Mouse (Mus musculus) ovary, postnatal 10 days (tissue): ENCODE measurements around the gene Lysmd2.
A peak's percentile ranks its signal among the peaks of the same experiment; 100 is the strongest.
"Not testable (repeated sequence)": the region's sequence is repeated elsewhere in the genome, so short reads cannot be mapped to it uniquely, and the experiment has no call there.

Experiments used
- DNase-seq: peaks from one replicate; pipeline ENCODE4 v3.0.0; 2022; ENCODE audit warnings: low spot score

The Lysmd2 gene

GRCm38 (mm10) chr9:75625556-75626307, at the start of gene Lysmd2:
TSS of gene Lysmd2 (plus strand) at chr9:75625741.
- DNase-seq: peak; percentile 68

DNA sequence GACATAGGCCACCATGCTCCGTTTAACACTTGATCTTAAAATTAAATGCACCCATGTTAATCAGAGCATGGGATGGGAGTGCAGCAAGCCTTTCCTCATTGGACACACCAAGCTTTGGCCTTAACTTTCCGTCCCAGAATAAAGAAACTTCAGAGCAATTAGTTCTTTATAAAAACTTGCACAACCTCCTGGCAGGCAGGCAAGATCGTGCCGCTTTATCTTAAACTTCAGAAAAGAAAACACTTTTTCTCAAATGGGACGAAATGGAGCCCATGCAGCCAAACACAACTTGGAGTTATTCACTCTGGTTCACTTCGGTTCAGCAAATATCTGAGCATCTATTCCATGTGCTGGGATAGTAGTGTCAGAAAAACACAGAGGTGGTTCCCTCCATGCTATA, 46.2 kb upstream of the Lysmd2 start:
- no peak for DNase-seq

- DNase-seq: no peak
These were observed 43.7 kb upstream of the Lysmd2 start for GRCm38 (mm10) chr9:75581694-75582350.

GRCm38 (mm10) chr9:75589850-75590790, 35.4 kb upstream of the Lysmd2 start:
- no peak for DNase-seq

DNA sequence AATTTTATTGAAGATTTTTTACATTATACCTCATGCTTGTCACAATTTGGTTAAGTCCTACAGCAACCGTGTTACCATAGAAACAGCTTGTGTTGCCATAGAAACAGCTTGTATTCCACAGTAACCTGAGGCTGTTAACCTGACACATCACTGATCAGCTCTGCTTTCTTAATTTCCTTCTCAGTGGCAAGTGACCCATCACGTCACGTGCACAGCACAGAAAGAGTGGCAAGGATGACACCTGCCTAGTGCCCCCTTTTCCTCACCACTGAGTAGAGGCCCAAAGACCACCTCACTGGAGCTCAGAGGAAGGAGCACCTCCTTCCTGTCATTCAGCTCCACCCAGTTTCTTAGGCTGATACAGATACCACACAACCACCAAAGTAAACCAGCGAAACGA, 32.1 kb upstream of the Lysmd2 start:
- DNase-seq: no peak

DNA sequence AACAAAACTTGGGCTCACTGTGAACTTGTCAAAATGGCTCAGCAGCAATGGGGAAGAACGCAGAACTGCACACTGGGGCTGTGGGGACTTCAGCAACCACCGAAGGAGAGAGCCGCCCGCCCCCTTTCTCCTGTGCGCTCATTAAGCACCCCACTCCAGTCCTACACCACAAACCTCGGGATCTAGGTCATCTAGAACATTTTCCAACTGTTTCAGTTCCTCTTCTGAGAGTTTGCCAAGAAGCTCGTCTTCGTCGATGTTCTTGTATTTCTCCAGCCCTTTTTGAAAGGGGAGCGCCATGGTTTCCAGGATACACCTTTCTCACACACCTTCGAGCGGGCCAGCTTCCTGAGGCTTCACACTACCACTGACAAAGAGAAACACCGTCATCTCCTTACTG, 28.5 kb upstream of the Lysmd2 start:
- DNase-seq: no peak

DNA sequence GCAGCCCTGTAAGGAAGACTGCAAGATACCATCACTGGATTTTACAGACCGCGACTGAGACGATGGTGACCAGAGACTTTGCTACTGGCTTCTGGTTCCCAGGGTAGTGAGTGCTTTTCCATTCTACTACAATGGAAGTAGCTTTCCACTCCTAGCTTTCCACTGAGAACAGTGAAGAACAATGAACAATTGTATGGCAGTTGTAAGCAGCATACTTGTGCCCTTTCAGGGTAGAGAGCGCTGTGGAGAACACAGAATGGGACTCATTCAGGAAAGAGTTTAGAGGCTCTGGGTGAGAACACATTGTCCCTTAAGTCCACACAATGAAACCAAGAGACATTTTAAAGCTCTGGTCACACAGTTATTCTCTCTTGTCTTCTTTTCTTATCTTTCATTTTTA, 27.9 kb upstream of the Lysmd2 start:
- no peak for DNase-seq

GRCm38 (mm10) chr9:75599191-75599841, 26.2 kb upstream of the Lysmd2 start:
- no peak for DNase-seq

- DNase-seq: no peak
These were observed 25.2 kb upstream of the Lysmd2 start for GRCm38 (mm10) chr9:75600166-75600934.

DNA sequence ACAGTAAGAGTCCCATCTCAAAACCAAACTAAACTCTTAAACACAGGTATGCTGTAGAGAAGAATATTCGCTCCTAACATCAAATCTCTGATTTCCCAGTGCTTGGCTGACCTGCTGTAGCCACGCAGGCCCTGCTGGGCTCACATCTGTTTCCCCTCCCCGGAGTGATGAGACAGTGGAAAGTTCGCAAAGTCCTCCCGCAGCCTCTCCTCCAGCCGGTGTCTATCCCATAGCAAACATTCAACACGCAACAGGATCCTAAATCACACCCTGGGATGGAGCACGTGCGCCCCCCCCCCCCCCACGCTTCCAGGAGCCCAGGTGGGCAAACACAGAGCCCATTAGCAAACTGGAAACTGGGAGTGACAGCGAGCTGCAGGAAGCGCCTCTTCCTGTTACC, 24.0 kb upstream of the Lysmd2 start:
- DNase-seq: no peak

DNA sequence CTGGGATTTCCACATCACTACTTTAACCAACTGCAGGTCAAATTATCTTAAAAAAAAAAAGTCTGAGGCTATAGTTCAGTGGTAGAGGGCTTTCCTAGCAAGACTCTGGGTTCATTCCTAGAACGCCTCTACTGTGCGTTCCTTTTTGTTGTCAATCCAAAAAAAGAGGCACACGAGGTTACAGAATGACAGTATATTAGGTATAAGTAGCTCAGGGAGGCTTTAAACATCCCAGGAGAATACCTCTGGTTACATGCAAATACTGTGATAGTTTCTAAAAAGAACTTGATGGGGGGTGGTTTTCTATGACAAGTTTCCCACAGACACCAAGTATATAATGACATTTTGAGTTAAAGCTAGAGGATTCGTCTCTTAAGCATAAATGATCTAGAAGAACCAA, 18.0 kb upstream of the Lysmd2 start:
- no peak for DNase-seq

GRCm38 (mm10) chr9:75609505-75609904, 16.0 kb upstream of the Lysmd2 start:
- no peak for DNase-seq

DNA sequence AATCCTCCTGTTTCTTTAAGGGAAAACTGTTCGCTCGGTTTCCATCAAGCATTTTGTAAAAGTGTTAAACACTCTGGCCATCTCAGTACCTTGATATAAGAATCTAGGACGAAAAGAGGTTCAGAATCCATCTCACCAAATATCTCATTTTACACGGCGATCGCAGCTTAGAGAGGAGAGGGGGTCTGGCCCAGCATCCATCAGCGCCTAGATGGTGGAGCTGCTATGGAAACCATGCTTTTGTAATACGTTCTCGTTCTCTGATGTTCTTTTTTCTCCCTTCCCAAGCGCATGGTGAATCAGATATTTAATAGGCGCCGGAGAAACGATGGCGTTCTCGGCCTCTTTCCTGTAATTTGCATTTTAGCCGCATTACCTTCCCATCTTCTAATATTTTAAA, 15.6 kb upstream of the Lysmd2 start:
- DNase-seq: no peak

DNA sequence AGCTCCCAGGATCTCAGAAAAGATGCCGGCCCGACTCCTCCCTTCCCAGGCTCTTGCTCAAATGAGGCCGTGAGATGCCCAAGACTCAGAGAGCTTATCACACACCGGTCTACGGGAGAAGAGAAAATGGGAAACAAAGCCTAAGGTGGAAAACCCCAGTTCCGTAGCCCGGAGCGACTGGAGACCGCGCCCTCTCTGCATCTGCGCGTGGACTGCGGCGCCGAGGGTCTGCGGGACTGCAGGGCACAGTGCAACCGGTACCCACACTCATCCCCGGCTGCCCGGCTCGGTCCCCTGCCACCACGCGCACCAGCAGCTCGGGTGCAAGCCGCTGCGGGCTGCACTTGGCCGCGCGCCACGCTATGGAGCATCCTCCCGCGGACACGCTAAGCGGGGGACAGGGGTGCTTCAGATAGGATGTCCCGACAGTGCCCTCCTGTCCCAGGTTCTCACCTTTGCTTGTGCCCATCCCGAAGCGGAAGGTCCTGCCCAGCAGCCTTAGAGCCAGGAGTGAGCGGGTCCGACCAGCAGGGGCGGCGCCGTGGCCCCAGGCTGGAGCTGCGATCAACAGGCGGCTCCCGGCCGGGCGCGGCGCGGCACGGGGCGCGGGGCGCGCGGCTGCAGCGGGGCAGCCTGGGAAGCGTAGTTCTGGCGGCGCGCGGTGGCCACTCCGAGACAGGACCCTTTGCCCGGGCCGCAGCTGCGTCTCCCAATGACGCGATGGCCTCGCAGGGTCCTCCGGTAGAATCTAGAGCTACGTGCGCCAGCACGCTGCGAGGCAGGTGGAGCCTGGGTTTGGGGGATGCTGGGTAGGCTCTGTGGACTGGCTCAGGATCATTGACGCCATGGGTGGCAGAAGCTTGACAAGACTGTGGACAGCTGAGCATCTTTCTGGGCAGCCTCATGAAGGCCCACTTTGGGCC, 14.7 kb upstream of the Lysmd2 start, which contains the start of gene Tmod2:
Tmod2 (minus strand) TSS at position 755 of the 923 bp plus-strand sequence.
- peak; percentile 38 for DNase-seq

- DNase-seq: no peak
These were observed 9.0 kb upstream of the Lysmd2 start for GRCm38 (mm10) chr9:75616560-75616959.

DNA sequence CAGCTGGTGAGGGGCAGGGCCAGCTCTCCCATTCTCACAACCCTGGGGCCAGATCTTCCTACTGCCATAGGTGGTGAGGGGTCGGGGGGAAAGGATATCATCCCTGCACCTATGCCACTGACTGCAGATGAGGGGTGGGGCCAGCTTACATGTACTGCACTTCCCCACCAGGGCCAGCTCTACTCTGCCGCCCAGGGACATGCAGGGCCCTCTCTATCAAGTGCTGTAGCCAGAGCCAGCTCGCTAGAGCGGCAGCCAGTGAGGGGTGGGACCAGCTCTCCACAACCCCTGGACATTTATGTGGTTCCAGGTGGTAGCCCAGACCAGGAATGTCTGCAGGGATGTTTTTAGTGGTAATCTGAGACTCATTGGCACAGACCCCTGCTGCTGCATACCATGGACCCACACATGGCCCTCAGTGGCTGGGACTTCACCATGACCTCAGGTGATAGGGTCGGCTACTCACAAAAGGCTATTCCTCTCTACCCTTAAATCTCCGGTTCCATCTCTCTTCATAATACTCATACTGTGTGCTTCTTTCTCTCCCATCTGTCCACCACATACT, 6.6 kb upstream of the Lysmd2 start:
- no peak for DNase-seq

DNA sequence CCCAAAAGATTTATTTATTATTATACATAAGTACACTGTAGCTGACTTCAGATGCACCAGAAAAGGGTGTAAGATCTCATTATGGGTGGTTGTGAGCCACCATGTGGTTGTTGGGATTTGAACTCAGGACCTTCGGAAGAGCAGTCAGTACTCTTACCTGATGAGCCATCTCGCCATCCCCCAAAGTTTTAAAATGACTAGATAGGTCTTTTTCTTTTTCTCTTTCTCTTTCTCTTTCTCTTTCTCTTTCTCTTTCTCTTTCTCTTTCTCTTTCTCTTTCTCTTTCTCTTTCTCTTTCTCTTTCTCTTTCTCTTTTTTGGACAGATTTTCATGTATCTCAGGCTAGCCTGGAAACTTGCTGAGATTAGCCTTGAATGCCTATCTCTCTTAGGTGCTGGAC, 5.8 kb upstream of the Lysmd2 start:
- DNase-seq: not testable (repeated sequence)

DNA sequence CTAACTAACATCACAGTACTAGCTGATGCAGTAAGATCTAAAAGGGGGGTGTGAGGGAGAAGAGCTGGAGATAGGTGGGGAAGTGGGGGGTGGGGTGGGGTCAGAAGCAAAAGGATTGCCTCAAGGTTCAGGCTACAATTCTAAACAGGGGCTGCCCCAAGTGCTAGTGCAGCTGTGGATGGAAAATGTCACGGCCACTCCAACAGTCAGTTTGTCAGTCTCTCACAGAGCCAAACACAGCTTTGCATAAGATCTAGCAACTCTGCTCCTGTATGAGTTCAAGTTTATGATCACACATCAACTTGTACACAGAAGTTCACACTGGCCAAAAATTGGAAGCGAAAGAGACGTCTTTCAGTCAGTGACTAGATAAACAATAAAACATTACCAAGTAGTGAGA, 4.1 kb upstream of the Lysmd2 start:
- DNase-seq: no peak

GRCm38 (mm10) chr9:75624983-75625555, 472 bp upstream of the Lysmd2 start:
- DNase-seq: no peak

- no peak for DNase-seq
These were observed 715 bp downstream of the Lysmd2 start for GRCm38 (mm10) chr9:75626308-75626604.
